Mouse (Mus musculus) spleen, adult 2 months (tissue): ENCODE results near the gene Unc45b. TPM values are rescaled to one million over a fixed set of nuclear protein-coding genes. Genes with fewer than 3 reads are reported as not detected.

Source experiments
- DNase-seq, 2 experiments: peaks; one replicate each; pipeline versions ENCODE4 v3.0.0 to v3.0.0-alpha.2; 2012 to 2021; ENCODE audit warnings: low spot score in 2 of 2, low read depth in 1 of 2
- H3K27ac ChIP-seq: fragments of 200-500 bp; 2 replicates; pipeline ENCODE4 v1.5.1; 2012; ENCODE audit warnings: low read length, inconsistent platforms; ENCODE audit not compliant: insufficient read depth
- H3K27me3 ChIP-seq: fragments of 200-500 bp; 2 replicates; pipeline ENCODE4 v1.6.1; 2012; ENCODE audit warnings: mild to moderate bottlenecking, moderate library complexity, low read length, inconsistent platforms; ENCODE audit not compliant: control insufficient read depth, insufficient read depth
- H3K36me3 ChIP-seq: fragments of 200-500 bp; 2 replicates; pipeline ENCODE4 v1.6.1; 2012; ENCODE audit warnings: mild to moderate bottlenecking, low read length, inconsistent platforms; ENCODE audit not compliant: control insufficient read depth, insufficient read depth
- H3K4me1 ChIP-seq: fragments of 200-500 bp; 2 replicates; pipeline ENCODE4 v1.6.1; 2011; ENCODE audit warnings: inconsistent platforms; ENCODE audit not compliant: control insufficient read depth, insufficient read depth, insufficient read length
- H3K4me3 ChIP-seq: fragments of 200-500 bp; 2 replicates; pipeline ENCODE4 v1.5.1; 2011; ENCODE audit warnings: mild to moderate bottlenecking, inconsistent platforms; ENCODE audit not compliant: insufficient read depth, insufficient read length; ENCODE audit errors: extremely low read depth
- CTCF ChIP-seq: fragments of 200-500 bp; IDR thresholded peaks from 2 replicates; pipeline ENCODE4 v1.5.1; 2011; ENCODE audit warnings: mild to moderate bottlenecking, inconsistent platforms; ENCODE audit not compliant: insufficient read depth, insufficient read length, insufficient replicate concordance; ENCODE audit errors: extremely low read depth
- POLR2A ChIP-seq: fragments of 200-500 bp; IDR thresholded peaks from 2 replicates; pipeline ENCODE4 v1.6.1; 2011; ENCODE audit warnings: low read depth, low read length, inconsistent platforms
- WGBS: fragments of 180-500 bp; shearing (Covaris S2); methylation state at CpG from one replicate; pipeline ENCODE4 v1.1.7; 2018; 5-methylcytosine and 5-hydroxymethylcytosine counted together
- polyA plus RNA-seq: library from polyadenylated mRNA; depleted of rRNA; stranded (reverse); fragments of >200 nt; gene quantifications from 2 replicates; pipeline ENCODE4 v1.2.3, GENCODE M21; 2012

The Unc45b gene
- polyA plus RNA-seq, 1 experiment = 0.82 TPM

GRCm38 (mm10) chr11:82945636-82946035 is 35.3 kb downstream of the Unc45b start:
- TF ChIP-seq POLR2A (no peak), CTCF (no peak)
- no peak for DNase-seq
- Histone ChIP-seq H3K4me1 (0 out of 2 replicates have a peak, but pooled peaks cover 3% of the 10 kb centered on the region), H3K27me3 (no peaks in the 10 kb centered on the region), H3K36me3 (no peaks in the 10 kb centered on the region), H3K27ac (no peak overlapping the region), H3K4me3 (no peak overlapping the region)
- WGBS = 81% methylated on average over 2 of the region's 2 CpGs

GRCm38 (mm10) chr11:82947457-82947856 is 37.1 kb downstream of the Unc45b start:
- DNase-seq = peak; percentile 21 to 60
- H3K4me1 ChIP-seq = peaks cover 3% of the 10 kb centered on the region; the same call in 1 of the 2 replicates
- no peak overlapping the region for H3K4me3 ChIP-seq
- H3K36me3 ChIP-seq = no peaks in the 10 kb centered on the region
- peak overlapping the region; percentile 30 for H3K27ac ChIP-seq
- no peaks in the 10 kb centered on the region for H3K27me3 ChIP-seq
- no peak for TF ChIP-seq CTCF
- WGBS = 29% methylated on average over 4 of the region's 4 CpGs

- no peak for DNase-seq
- Histone ChIP-seq H3K36me3 (no peaks in the 10 kb centered on the region), H3K27me3 (no peaks in the 10 kb centered on the region), H3K4me1 (peaks cover 5% of the 10 kb centered on the region; the same call in 1 of the 2 replicates), H3K4me3 (no peak overlapping the region), H3K27ac (peak overlapping the region; percentile 13; the same call in 1 of the 2 replicates)
- no peak for TF ChIP-seq POLR2A
- TF ChIP-seq CTCF = no peak
- WGBS = 90% methylated on average over 9 of the region's 9 CpGs
These were observed 38.7 kb downstream of the Unc45b start for GRCm38 (mm10) chr11:82949036-82949435.

GRCm38 (mm10) chr11:82950736-82951481 is 40.6 kb downstream of the Unc45b start, which contains the start of gene Slfn5:
Slfn5 (plus strand) TSS chr11:82951349.
- no peak for TF ChIP-seq POLR2A
- no peak for TF ChIP-seq CTCF
- Histone ChIP-seq H3K27me3 (no peaks in the 10 kb centered on the region), H3K4me3 (peak within 1 kb of the TSS; percentile 68), H3K27ac (peak within 1 kb of the TSS; percentile 87), H3K36me3 (0 out of 2 replicates have a peak, but pooled peaks cover 1% of the 10 kb centered on the region), H3K4me1 (peaks cover 5% of the 10 kb centered on the region; the same call in 1 of the 2 replicates)
- no peak for DNase-seq
- WGBS = 55% methylated on average over 10 of the region's 10 CpGs

GRCm38 (mm10) chr11:82951865-82952611 is 41.7 kb downstream of the Unc45b start:
- WGBS = 1% methylated on average over 28 of the region's 28 CpGs
- Histone ChIP-seq H3K4me3 (peak overlapping the region; percentile 68), H3K27me3 (no peaks in the 10 kb centered on the region), H3K4me1 (peaks cover 5% of the 10 kb centered on the region; the same call in 1 of the 2 replicates), H3K27ac (peak overlapping the region; percentile 87), H3K36me3 (peaks cover 1% of the 10 kb centered on the region; the same call in 1 of the 2 replicates)
- TF ChIP-seq CTCF (no peak), POLR2A (no peak)
- DNase-seq = peak in 1 of 2 experiments; percentile 48

- Histone ChIP-seq H3K4me1 (peaks cover 5% of the 10 kb centered on the region; the same call in 1 of the 2 replicates), H3K4me3 (peak overlapping the region; percentile 68), H3K27ac (peak overlapping the region; percentile 87), H3K36me3 (peaks cover 5% of the 10 kb centered on the region), H3K27me3 (no peaks in the 10 kb centered on the region)
- peak; percentile 63 to 73 for DNase-seq
- no peak for TF ChIP-seq CTCF
- WGBS = 14% methylated on average over 9 of the region's 9 CpGs
These were observed 42.5 kb downstream of the Unc45b start for GRCm38 (mm10) chr11:82952612-82953542.
